Mouse (Mus musculus) ES-CJ7 (cell line): ENCODE results near the gene Gm12789.
A peak's percentile ranks its signal among the peaks of the same experiment; 100 is the strongest.
"Not testable (repeated sequence)": the region's sequence is repeated elsewhere in the genome, so short reads cannot be mapped to it uniquely, and the experiment has no call there.

ENCODE experiments used
- DNase-seq: peaks from one replicate; pipeline ENCODE4 v3.0.0; 2011; ENCODE audit warnings: low read depth, low spot score

The Gm12789 gene

GRCm38 (mm10) chr4:101986326-101986725 lies at the start of gene Gm12789:
TSS of gene Gm12789 (plus strand) at chr4:101986626.
- not testable (repeated sequence) for DNase-seq

- DNase-seq: not testable (repeated sequence)
Measured at GRCm38 (mm10) chr4:101940107-101940506, 46.3 kb upstream of the Gm12789 start, which contains the start of gene Gm12794. TSS of gene Gm12794 (plus strand) at chr4:101940407.

- DNase-seq: not testable (repeated sequence)
Measured at GRCm38 (mm10) chr4:101980949-101981348, 5.5 kb upstream of the Gm12789 start, which contains the start of gene Gm12790. TSS of gene Gm12790 (minus strand) at chr4:101981049.

GRCm38 (mm10) chr4:101985678-101986077 lies 748 bp upstream of the Gm12789 start:
- DNase-seq: no peak

- DNase-seq: peak; percentile 58
Measured at GRCm38 (mm10) chr4:101997426-101997825, 11.0 kb downstream of the Gm12789 start.

- DNase-seq: peak; percentile 84
Measured at GRCm38 (mm10) chr4:101998267-101998922, 12.0 kb downstream of the Gm12789 start.

GRCm38 (mm10) chr4:102026619-102027018 lies 40.2 kb downstream of the Gm12789 start:
- no peak for DNase-seq
